Mouse (Mus musculus) cerebellum, postnatal 36 days (tissue): ENCODE measurements around the gene Sec24a.
A peak's percentile ranks its signal among the peaks of the same experiment; 100 is the strongest.
"Not testable (repeated sequence)": the region's sequence is repeated elsewhere in the genome, so short reads cannot be mapped to it uniquely, and the experiment has no call there.

Source experiments
- DNase-seq, 2 experiments: peaks; one replicate each; pipeline ENCODE4 v3.0.0; 2021 to 2022; ENCODE audit warnings: mixed read lengths in 2 of 2

Sec24a gene

GRCm38 (mm10) chr11:51759251-51759650, 4.2 kb downstream of the Sec24a start:
- DNase-seq = no peak

GRCm38 (mm10) chr11:51758207-51758606, 5.2 kb downstream of the Sec24a start:
- not testable (repeated sequence) for DNase-seq

GRCm38 (mm10) chr11:51757625-51758024, 5.8 kb downstream of the Sec24a start:
- no peak for DNase-seq

GRCm38 (mm10) chr11:51757023-51757422, 6.4 kb downstream of the Sec24a start:
- no peak for DNase-seq

GRCm38 (mm10) chr11:51756352-51756771, 7.1 kb downstream of the Sec24a start:
- peak; percentile 89 to 93 for DNase-seq

GRCm38 (mm10) chr11:51755621-51756311, 7.7 kb downstream of the Sec24a start:
- no peak for DNase-seq

GRCm38 (mm10) chr11:51751623-51752225, 11.7 kb downstream of the Sec24a start:
- not testable (repeated sequence) for DNase-seq

- DNase-seq = no peak
Measured at GRCm38 (mm10) chr11:51746096-51746495, 17.3 kb downstream of the Sec24a start.

GRCm38 (mm10) chr11:51740701-51741100, 22.7 kb downstream of the Sec24a start:
- no peak for DNase-seq

- DNase-seq = no peak
Measured at GRCm38 (mm10) chr11:51738651-51739403, 24.6 kb downstream of the Sec24a start.

GRCm38 (mm10) chr11:51734218-51734617, 29.2 kb downstream of the Sec24a start:
- not testable (repeated sequence) for DNase-seq

- DNase-seq = no peak
Measured at GRCm38 (mm10) chr11:51732883-51733282, 30.6 kb downstream of the Sec24a start.

- no peak for DNase-seq
Measured at GRCm38 (mm10) chr11:51721066-51721465, 42.4 kb downstream of the Sec24a start.

GRCm38 (mm10) chr11:51707080-51707479, 56.4 kb downstream of the Sec24a start:
- no peak for DNase-seq

GRCm38 (mm10) chr11:51706451-51706850, 57.0 kb downstream of the Sec24a start:
- no peak for DNase-seq

- peak in 1 of 2 experiments; percentile 7 for DNase-seq
Measured at GRCm38 (mm10) chr11:51703379-51703998, 59.9 kb downstream of the Sec24a start.

- no peak for DNase-seq
Measured at GRCm38 (mm10) chr11:51702831-51703230, 60.6 kb downstream of the Sec24a start.

GRCm38 (mm10) chr11:51694984-51695383, 68.5 kb downstream of the Sec24a start:
- no peak for DNase-seq

GRCm38 (mm10) chr11:51690597-51690996, 72.8 kb downstream of the Sec24a start:
- not testable (repeated sequence) for DNase-seq

- DNase-seq = no peak
Measured at GRCm38 (mm10) chr11:51689343-51689742, 74.1 kb downstream of the Sec24a start.

GRCm38 (mm10) chr11:51688330-51689328, 74.8 kb downstream of the Sec24a start, which contains the start of gene 0610009B22Rik:
0610009B22Rik (minus strand) TSS chr11:51688874.
- DNase-seq = peak; percentile 100

GRCm38 (mm10) chr11:51681976-51682374, 81.5 kb downstream of the Sec24a start:
- DNase-seq = no peak
